Mouse (Mus musculus) stomach, embryonic 14.5 days (tissue): ENCODE measurements around the gene Krt80. TPM values are rescaled to one million over a fixed set of nuclear protein-coding genes. Genes with fewer than 3 reads are reported as not detected.
"Not testable (repeated sequence)": the region's sequence is repeated elsewhere in the genome, so short reads cannot be mapped to it uniquely, and the experiment has no call there.

Experiments used
- ATAC-seq: fragments of 200-750 bp; cut with Nextera tagmentation; 2 replicates; pipeline ENCODE4 v1.8.0; 2017; ENCODE audit warnings: low read depth, moderate TSS enrichment; ENCODE audit not compliant: insufficient number of reproducible peaks, insufficient read depth, low FRiP score
- H3K27ac ChIP-seq: fragments of 300-500 bp; sonication (generic); 2 replicates; pipeline ENCODE4 v1.5.1; 2014; ENCODE audit warnings: mild to moderate bottlenecking, low read length, moderate library complexity, mixed read lengths
- H3K27me3 ChIP-seq: fragments of 300-500 bp; sonication (generic); 2 replicates; pipeline ENCODE4 v1.6.1; 2014; ENCODE audit warnings: low read length, control low read depth, mixed read lengths; ENCODE audit not compliant: control insufficient read depth, insufficient read depth
- H3K36me3 ChIP-seq: fragments of 300-500 bp; sonication (generic); 2 replicates; pipeline ENCODE4 v1.6.1; 2014; ENCODE audit warnings: mild to moderate bottlenecking, control low read depth, low read length, moderate library complexity, mixed read lengths; ENCODE audit not compliant: control insufficient read depth, insufficient read depth
- H3K4me1 ChIP-seq: fragments of 300-500 bp; sonication (generic); 2 replicates; pipeline ENCODE4 v1.6.1; 2014; ENCODE audit warnings: low read length, control low read depth, mixed read lengths; ENCODE audit not compliant: control insufficient read depth, insufficient read depth
- H3K4me2 ChIP-seq: fragments of 300-500 bp; sonication (generic); replicated peaks from 2 replicates; pipeline ENCODE4 v1.6.1; 2014; ENCODE audit warnings: low read depth, low read length, control low read depth
- H3K4me3 ChIP-seq: fragments of 300-500 bp; sonication (generic); 2 replicates; pipeline ENCODE4 v1.5.1; 2014; ENCODE audit warnings: low read depth, low read length, control low read depth
- H3K9ac ChIP-seq: fragments of 300-500 bp; sonication (generic); replicated peaks from 2 replicates; pipeline ENCODE4 v1.6.1; 2014; ENCODE audit warnings: low read depth, mild to moderate bottlenecking, control low read depth, low read length, moderate library complexity, mixed read lengths
- H3K9me3 ChIP-seq: fragments of 300-500 bp; sonication (generic); 2 replicates; pipeline ENCODE4 v1.6.1; 2016; ENCODE audit warnings: low read depth, low read length, control low read depth; ENCODE audit not compliant: control insufficient read depth
- WGBS: fragments of 180-500 bp; shearing (Covaris S2); extraction: QIAGEN DNeasy Blood & Tissue Kit; methylation state at CpG from one replicate; pipeline ENCODE4 v1.1.7; 2014; 5-methylcytosine and 5-hydroxymethylcytosine counted together
- polyA plus RNA-seq: library from polyadenylated mRNA; unstranded; fragments of >200 nt; fragmentation: Nextera tagmentation; extraction: Ambion mirVana; gene quantifications from 2 replicates; pipeline ENCODE4 v1.2.1, GENCODE M21; 2014

Krt80 gene
- polyA plus RNA-seq, 1 experiment from 2014 or later: 2.4 TPM

- Histone ChIP-seq H3K9me3 (no peaks in the 10 kb centered on the region), H3K4me2 (no peak overlapping the region), H3K27ac (peak overlapping the region; percentile 52; the same call in 1 of the 2 replicates), H3K4me1 (peaks cover 18% of the 10 kb centered on the region; the same call in 1 of the 2 replicates), H3K9ac (no peak overlapping the region), H3K36me3 (no peaks in the 10 kb centered on the region), H3K4me3 (no peak overlapping the region), H3K27me3 (no peaks in the 10 kb centered on the region)
- ATAC-seq: peak; percentile 30
- 72% methylated on average over 4 of the region's 4 CpGs for WGBS
Observed at GRCm38 (mm10) chr15:101331090-101331489, 38.9 kb downstream of the Krt80 start.

DNA sequence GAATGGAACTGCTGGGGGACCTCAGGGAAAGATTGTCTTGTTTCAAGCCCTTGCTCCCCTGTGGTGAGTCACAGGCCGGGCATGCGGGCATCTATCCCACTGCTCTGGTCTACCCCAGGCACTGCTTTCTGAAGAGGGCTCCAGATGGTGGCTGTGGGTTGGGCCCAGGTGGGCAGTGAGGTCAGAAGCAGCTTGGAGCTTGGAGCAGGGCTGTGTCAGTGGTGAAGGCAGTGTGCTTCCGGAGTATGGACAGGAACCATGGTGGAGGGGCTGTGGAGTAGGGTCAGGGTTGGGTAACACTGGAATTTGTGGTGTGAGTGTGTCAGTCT lies 40.4 kb downstream of the Krt80 start:
- no peak for ATAC-seq
- H3K9ac ChIP-seq: no peak overlapping the region
- 72% methylated on average over 3 of the region's 3 CpGs for WGBS
- no peak overlapping the region for H3K27ac ChIP-seq
- H3K4me3 ChIP-seq: no peak overlapping the region
- H3K4me2 ChIP-seq: no peak overlapping the region
- H3K36me3 ChIP-seq: no peaks in the 10 kb centered on the region
- no peaks in the 10 kb centered on the region for H3K27me3 ChIP-seq
- peaks cover 18% of the 10 kb centered on the region; the same call in 1 of the 2 replicates for H3K4me1 ChIP-seq
- no peaks in the 10 kb centered on the region for H3K9me3 ChIP-seq

DNA sequence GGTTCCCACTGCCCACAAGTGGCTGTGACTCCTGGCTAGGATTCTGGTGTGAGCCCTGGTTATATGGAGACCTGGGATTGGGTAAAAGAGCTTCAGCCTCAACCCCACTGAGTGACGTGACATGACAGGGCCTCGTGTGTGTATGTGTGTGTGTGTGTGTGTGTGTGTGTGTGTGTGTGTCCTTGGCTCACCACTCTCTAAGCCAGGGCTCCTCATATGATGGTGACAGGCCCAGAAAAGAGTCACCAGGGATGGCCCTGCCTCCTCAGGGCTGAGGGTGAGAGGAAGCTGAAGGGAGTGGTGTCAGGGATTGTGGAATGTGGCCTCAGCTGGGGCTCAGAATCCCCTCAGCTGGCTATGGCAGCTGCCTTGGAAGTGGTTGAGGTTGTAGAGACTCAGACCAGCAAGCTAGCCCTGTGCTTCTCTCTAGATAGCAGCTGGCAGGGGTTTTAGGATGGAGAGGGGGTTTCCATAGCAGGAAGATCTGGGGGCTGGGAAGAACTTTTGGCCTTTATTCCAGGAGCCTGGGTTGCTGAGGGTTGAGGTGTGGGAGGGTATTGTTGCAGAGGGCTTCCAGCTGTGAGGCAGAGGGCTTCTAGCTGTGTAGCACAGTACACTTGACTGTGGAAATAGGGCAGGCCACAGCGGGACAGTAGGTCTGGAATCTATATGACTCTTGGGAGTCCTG lies 40.9 kb downstream of the Krt80 start:
- Histone ChIP-seq H3K27me3 (no peaks in the 10 kb centered on the region), H3K9me3 (no peaks in the 10 kb centered on the region), H3K4me2 (no peak overlapping the region), H3K36me3 (no peaks in the 10 kb centered on the region), H3K27ac (no peak overlapping the region), H3K9ac (no peak overlapping the region), H3K4me3 (no peak overlapping the region), H3K4me1 (peaks cover 18% of the 10 kb centered on the region; the same call in 1 of the 2 replicates)
- no peak for ATAC-seq
- 58% methylated on average over 3 of the region's 3 CpGs for WGBS

- no peak overlapping the region for H3K4me2 ChIP-seq
- H3K9ac ChIP-seq: no peak overlapping the region
- ATAC-seq: peak; percentile 82
- H3K27me3 ChIP-seq: no peaks in the 10 kb centered on the region
- no peak overlapping the region for H3K4me3 ChIP-seq
- no peaks in the 10 kb centered on the region for H3K36me3 ChIP-seq
- no peaks in the 10 kb centered on the region for H3K9me3 ChIP-seq
- peak overlapping the region; percentile 67; the same call in 1 of the 2 replicates for H3K27ac ChIP-seq
- peaks cover 8% of the 10 kb centered on the region; the same call in 1 of the 2 replicates for H3K4me1 ChIP-seq
- 8% methylated on average over 6 of the region's 6 CpGs for WGBS
Observed at GRCm38 (mm10) chr15:101327282-101327681, 42.7 kb downstream of the Krt80 start.

GRCm38 (mm10) chr15:101325991-101326534 lies 43.9 kb downstream of the Krt80 start:
- no peak overlapping the region; the same call in 1 of the 2 replicates for H3K27ac ChIP-seq
- H3K4me2 ChIP-seq: no peak overlapping the region
- no peaks in the 10 kb centered on the region for H3K9me3 ChIP-seq
- ATAC-seq: no peak; the same call in 1 of the 2 replicates
- peaks cover 13% of the 10 kb centered on the region; the same call in 1 of the 2 replicates for H3K4me1 ChIP-seq
- H3K36me3 ChIP-seq: no peaks in the 10 kb centered on the region
- H3K4me3 ChIP-seq: no peak overlapping the region
- WGBS: 40% methylated on average over 10 of the region's 10 CpGs
- H3K27me3 ChIP-seq: no peaks in the 10 kb centered on the region
- no peak overlapping the region for H3K9ac ChIP-seq

DNA sequence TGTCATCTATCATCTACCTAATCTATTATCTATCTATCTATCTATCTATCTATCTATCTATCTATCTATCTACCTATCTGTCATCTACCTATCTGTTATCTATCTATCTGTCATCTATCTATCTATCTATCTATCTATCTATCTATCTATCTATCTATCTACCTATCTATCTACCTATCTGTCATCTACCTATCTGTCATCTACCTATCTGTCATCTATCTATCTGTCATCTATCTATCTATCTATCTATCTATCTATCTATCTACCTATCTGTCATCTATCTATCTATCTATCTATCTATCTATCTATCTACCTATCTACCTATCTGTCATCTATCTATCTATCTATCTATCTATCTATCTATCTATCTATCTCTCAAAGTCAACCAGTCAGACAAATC lies 45.6 kb downstream of the Krt80 start:
- not testable (repeated sequence) for H3K4me3 ChIP-seq, H3K9me3 ChIP-seq, H3K27ac ChIP-seq, H3K27me3 ChIP-seq, H3K9ac ChIP-seq, ATAC-seq, H3K36me3 ChIP-seq, H3K4me2 ChIP-seq
- H3K4me1 ChIP-seq: peaks cover 18% of the 10 kb centered on the region; the same call in 1 of the 2 replicates

GRCm38 (mm10) chr15:101323511-101323910 lies 46.5 kb downstream of the Krt80 start:
- WGBS: 94% methylated on average over 5 of the region's 5 CpGs
- ATAC-seq: no peak

GRCm38 (mm10) chr15:101322640-101323039 lies 47.3 kb downstream of the Krt80 start:
- Histone ChIP-seq H3K27me3 (no peaks in the 10 kb centered on the region), H3K9ac (no peak overlapping the region), H3K36me3 (no peaks in the 10 kb centered on the region), H3K27ac (no peak overlapping the region), H3K9me3 (no peaks in the 10 kb centered on the region), H3K4me2 (no peak overlapping the region), H3K4me1 (peaks cover 19% of the 10 kb centered on the region; the same call in 1 of the 2 replicates), H3K4me3 (no peak overlapping the region)
- no peak for ATAC-seq
- WGBS: 90% methylated on average over 7 of the region's 7 CpGs

More at GRCm38 (mm10) chr15:101323511-101323910, 46.5 kb downstream of the Krt80 start:
- no peak overlapping the region for H3K4me3 ChIP-seq
- peaks cover 22% of the 10 kb centered on the region; the same call in 1 of the 2 replicates for H3K4me1 ChIP-seq
- H3K27me3 ChIP-seq: no peaks in the 10 kb centered on the region
- no peaks in the 10 kb centered on the region for H3K9me3 ChIP-seq
- H3K27ac ChIP-seq: no peak overlapping the region
- no peak overlapping the region for H3K9ac ChIP-seq
- no peaks in the 10 kb centered on the region for H3K36me3 ChIP-seq
- H3K4me2 ChIP-seq: no peak overlapping the region
